Mouse (Mus musculus) spleen, adult 2 months (tissue): ENCODE results near the gene Afg1l. TPM values are rescaled to one million over a fixed set of nuclear protein-coding genes. Genes with fewer than 3 reads are reported as not detected.

Experiments used
- DNase-seq, 2 experiments: peaks; one replicate each; pipeline versions ENCODE4 v3.0.0 to v3.0.0-alpha.2; 2012 to 2021; ENCODE audit warnings: low spot score in 2 of 2, low read depth in 1 of 2
- H3K27ac ChIP-seq: fragments of 200-500 bp; 2 replicates; pipeline ENCODE4 v1.5.1; 2012; ENCODE audit warnings: low read length, inconsistent platforms; ENCODE audit not compliant: insufficient read depth
- H3K27me3 ChIP-seq: fragments of 200-500 bp; 2 replicates; pipeline ENCODE4 v1.6.1; 2012; ENCODE audit warnings: mild to moderate bottlenecking, moderate library complexity, low read length, inconsistent platforms; ENCODE audit not compliant: control insufficient read depth, insufficient read depth
- H3K36me3 ChIP-seq: fragments of 200-500 bp; 2 replicates; pipeline ENCODE4 v1.6.1; 2012; ENCODE audit warnings: mild to moderate bottlenecking, low read length, inconsistent platforms; ENCODE audit not compliant: control insufficient read depth, insufficient read depth
- H3K4me1 ChIP-seq: fragments of 200-500 bp; 2 replicates; pipeline ENCODE4 v1.6.1; 2011; ENCODE audit warnings: inconsistent platforms; ENCODE audit not compliant: control insufficient read depth, insufficient read depth, insufficient read length
- H3K4me3 ChIP-seq: fragments of 200-500 bp; 2 replicates; pipeline ENCODE4 v1.5.1; 2011; ENCODE audit warnings: mild to moderate bottlenecking, inconsistent platforms; ENCODE audit not compliant: insufficient read depth, insufficient read length; ENCODE audit errors: extremely low read depth
- CTCF ChIP-seq: fragments of 200-500 bp; IDR thresholded peaks from 2 replicates; pipeline ENCODE4 v1.5.1; 2011; ENCODE audit warnings: mild to moderate bottlenecking, inconsistent platforms; ENCODE audit not compliant: insufficient read depth, insufficient read length, insufficient replicate concordance; ENCODE audit errors: extremely low read depth
- POLR2A ChIP-seq: fragments of 200-500 bp; IDR thresholded peaks from 2 replicates; pipeline ENCODE4 v1.6.1; 2011; ENCODE audit warnings: low read depth, low read length, inconsistent platforms
- WGBS: fragments of 180-500 bp; shearing (Covaris S2); methylation state at CpG from one replicate; pipeline ENCODE4 v1.1.7; 2018; 5-methylcytosine and 5-hydroxymethylcytosine counted together
- polyA plus RNA-seq: library from polyadenylated mRNA; depleted of rRNA; stranded (reverse); fragments of >200 nt; gene quantifications from 2 replicates; pipeline ENCODE4 v1.2.3, GENCODE M21; 2012

The Afg1l gene
- polyA plus RNA-seq, 1 experiment = 2.1 TPM

DNA sequence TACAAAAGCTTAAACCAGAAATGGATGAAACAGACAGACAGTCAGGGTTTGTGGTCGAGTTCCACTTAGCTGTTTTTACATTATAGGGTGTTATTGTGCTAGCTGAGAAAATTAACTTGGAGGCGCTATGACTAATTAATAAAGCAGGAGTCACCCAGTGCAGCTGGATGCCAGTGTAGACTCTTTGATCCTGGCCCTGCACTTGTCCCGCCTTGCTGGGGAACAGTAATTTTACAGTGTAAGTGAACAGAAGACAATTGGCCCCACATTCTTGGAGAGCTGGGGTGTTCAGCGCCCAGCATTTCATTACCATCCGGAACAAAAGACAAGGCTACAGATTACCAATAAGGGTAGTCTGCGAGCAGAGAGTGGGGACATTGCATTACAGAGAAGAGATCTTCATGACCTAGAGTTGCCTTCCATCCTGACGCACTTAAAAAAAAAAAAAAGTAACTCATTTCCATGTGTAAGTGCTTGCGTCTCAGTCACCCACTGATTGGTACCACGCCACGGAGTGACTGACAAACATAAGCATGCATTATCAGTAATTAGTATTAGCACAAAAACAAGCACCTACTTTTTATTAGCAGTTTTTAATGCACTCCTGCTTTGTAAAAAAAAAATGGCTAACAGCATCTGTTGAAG lies 60.7 kb downstream of the Afg1l start:
- H3K4me1 ChIP-seq = no peaks in the 10 kb centered on the region
- H3K27ac ChIP-seq = no peak overlapping the region
- 93% methylated on average over 10 of the region's 10 CpGs for WGBS
- no peak overlapping the region for H3K4me3 ChIP-seq
- H3K36me3 ChIP-seq = peaks cover 4% of the 10 kb centered on the region
- no peaks in the 10 kb centered on the region for H3K27me3 ChIP-seq
- no peak for DNase-seq
- no peak for TF ChIP-seq CTCF
- no peak for TF ChIP-seq POLR2A

DNA sequence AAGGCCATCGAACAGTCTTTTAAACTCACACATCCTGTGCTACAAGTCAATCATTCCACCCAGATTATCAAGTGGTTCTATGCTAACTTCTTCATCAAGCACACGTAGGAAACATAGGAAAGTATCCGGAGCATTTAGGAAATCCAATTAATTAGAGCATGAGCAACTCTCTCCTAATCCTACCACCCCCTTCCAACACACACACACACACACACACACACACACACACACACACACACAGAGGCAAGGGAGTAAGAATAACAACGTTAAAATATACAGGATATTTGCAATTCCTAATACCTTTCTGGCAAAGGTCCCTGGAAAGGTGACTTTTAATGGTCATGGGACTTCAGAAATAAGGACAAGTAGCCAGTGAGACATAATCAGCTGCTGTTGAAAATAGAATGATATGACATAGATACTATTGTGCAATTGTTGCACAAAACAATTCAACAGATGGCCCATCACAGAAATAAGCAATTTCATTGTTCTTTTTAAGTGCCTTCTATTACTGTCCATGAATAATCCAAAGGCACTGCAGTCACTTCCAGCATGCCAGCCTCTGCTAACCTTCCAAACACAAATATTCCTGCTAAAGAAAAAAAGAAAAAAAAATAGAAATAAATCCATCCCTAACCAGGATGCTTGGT lies 62.4 kb downstream of the Afg1l start:
- H3K4me3 ChIP-seq = no peak overlapping the region
- peaks cover 4% of the 10 kb centered on the region for H3K36me3 ChIP-seq
- 88% methylated on average over 4 of the region's 4 CpGs for WGBS
- no peak for DNase-seq
- no peaks in the 10 kb centered on the region for H3K4me1 ChIP-seq
- no peaks in the 10 kb centered on the region for H3K27me3 ChIP-seq
- TF ChIP-seq POLR2A (no peak), CTCF (no peak)
- H3K27ac ChIP-seq = no peak overlapping the region

DNA sequence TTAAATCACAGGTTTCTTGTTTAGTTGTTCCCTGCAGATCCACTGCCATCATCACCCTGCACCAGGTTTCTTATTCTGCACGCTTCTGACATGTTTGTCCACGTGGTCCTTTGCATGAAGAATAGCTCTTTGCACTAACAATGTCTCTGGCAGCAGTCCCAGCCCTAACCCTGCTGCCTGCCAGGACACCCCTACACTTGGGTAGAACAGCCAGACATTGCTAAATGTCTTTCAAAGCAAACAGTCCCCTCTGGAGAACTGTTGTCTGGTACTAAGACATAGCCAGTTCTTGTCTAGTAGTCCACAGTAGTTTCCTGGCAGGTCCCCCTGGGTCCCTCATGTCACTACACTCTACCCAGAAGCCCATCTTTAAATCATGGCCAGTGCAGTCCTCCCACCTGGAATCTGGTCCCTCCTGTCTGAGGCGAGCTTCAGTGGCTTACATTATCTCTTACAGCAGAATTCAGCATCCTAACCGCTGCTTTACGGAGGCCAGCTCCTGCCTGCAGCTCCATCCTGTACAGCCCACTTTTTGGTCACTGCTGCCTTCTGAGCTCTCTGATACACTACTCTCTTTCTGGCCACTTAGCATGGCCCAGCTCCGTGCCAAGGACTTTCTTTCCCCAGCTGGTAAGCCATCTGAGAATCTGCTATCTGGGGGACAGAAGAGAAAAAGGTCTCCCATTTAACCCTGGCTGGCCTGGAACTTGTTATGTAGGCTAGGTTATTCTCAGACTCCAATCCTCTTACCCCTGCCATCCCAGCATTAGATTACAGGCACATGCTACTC lies 67.4 kb downstream of the Afg1l start:
- Histone ChIP-seq H3K4me3 (no peak overlapping the region), H3K27me3 (no peaks in the 10 kb centered on the region), H3K27ac (no peak overlapping the region), H3K4me1 (no peaks in the 10 kb centered on the region), H3K36me3 (peaks cover 4% of the 10 kb centered on the region)
- 83% methylated on average over 6 of the region's 6 CpGs for WGBS
- TF ChIP-seq CTCF (no peak), POLR2A (no peak)
- no peak for DNase-seq

DNA sequence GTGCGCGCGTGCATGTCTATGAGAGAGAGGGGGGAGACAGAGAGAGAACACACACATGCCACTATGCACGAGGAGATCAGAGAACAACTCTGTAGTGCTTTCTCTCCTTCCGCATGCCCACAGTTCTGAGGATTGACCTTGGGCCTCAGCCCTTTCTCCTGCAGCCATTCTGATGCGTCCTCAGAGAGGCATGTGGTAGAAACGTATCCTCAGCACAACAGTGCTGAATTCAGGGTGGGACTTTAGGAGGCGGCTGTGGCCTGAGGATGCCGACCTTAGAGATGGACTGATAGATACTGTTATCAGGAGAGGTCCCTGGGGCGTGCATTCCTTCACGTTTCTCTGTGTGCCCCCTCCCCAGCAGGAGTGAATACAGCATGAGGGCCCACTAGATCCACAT lies 87.9 kb downstream of the Afg1l start:
- no peaks in the 10 kb centered on the region for H3K27me3 ChIP-seq
- DNase-seq = no peak

DNA sequence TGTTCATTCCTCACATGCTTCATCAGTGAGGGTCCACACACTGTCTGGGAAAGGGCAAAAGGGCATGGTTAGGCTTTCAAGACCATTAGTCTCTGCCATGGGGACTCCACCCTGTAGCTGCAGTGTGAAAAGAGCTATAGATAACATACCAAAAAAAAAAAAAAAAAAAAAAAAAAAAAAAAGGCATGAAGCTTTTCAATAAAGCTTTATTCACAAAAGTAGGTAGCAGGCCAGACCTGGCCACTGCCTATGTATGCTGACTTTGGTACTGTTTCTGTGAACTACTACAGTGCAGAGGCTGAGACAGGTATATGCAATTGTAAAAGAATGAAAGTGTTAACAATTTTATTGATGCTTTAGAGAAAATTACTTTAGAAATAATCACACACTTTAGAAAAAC lies 90.2 kb downstream of the Afg1l start:
- no peak for TF ChIP-seq CTCF
- no peak for TF ChIP-seq POLR2A
- no peak overlapping the region for H3K27ac ChIP-seq
- no peak for DNase-seq
- H3K36me3 ChIP-seq = no peaks in the 10 kb centered on the region; the same call in 1 of the 2 replicates
- no peaks in the 10 kb centered on the region for H3K4me1 ChIP-seq
- no peak overlapping the region for H3K4me3 ChIP-seq
- no peaks in the 10 kb centered on the region for H3K27me3 ChIP-seq

More for the DNA sequence above, 87.9 kb downstream of the Afg1l start:
- no peaks in the 10 kb centered on the region for H3K4me1 ChIP-seq
- no peak overlapping the region for H3K27ac ChIP-seq
- H3K4me3 ChIP-seq = no peak overlapping the region
- H3K36me3 ChIP-seq = peaks cover 1% of the 10 kb centered on the region; the same call in 1 of the 2 replicates
- WGBS = 94% methylated on average over 11 of the region's 11 CpGs
- no peak for TF ChIP-seq CTCF
- TF ChIP-seq POLR2A = no peak

DNA sequence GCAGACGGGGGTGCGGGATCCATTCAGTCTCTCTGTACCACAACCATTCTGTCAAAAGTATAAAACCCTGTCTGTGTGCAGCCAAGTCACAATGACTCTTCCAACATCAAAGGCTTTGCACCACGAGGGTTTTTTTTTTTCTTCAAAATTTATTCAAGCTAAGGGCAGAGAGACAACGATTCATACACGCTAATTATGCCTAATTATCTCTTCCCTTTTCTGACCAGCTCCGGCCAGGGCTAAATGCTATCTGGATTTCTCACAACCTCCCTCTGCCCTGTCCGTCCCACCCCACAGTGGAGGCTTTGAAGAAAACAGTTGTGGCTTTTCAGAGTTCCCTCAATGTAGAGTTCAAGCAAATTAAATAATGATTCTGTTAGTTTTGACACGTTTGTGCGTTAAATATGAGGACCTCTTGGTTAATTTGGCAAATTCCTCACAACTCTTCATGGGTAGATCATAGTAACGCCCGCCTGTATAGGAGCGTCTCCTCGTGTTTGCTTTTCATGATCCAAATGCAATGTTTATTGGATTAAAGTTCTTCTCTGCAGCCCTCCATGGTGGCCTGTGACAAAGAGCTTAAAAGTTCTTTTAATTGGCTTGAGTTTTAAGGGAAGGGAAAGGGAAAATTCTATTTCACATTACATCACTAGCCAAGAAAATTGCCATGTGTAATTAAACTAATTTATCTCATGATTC lies 93.3 kb downstream of the Afg1l start:
- no peaks in the 10 kb centered on the region for H3K27me3 ChIP-seq
- no peak for DNase-seq
- no peak overlapping the region for H3K27ac ChIP-seq
- WGBS = 88% methylated on average over 13 of the region's 13 CpGs
- no peak overlapping the region for H3K4me3 ChIP-seq
- H3K4me1 ChIP-seq = no peaks in the 10 kb centered on the region
- TF ChIP-seq POLR2A = no peak
- H3K36me3 ChIP-seq = no peaks in the 10 kb centered on the region; the same call in 1 of the 2 replicates
